Mouse (Mus musculus): Measurements from ENCODE around the gene Procr.
"Not testable (repeated sequence)": the region's sequence is repeated elsewhere in the genome, so short reads cannot be mapped to it uniquely, and the experiment has no call there.

Gene Procr

GRCm38 (mm10) chr2:155751014-155751786, at the start of gene Procr:
Procr (plus strand) TSS chr2:155751117.
- peak; percentile 40 for DNase-seq (ENCODE audit: extremely low spot score, low spot score)

- no peak for DNase-seq (ENCODE audit: extremely low spot score, low spot score)
Observed at GRCm38 (mm10) chr2:155701399-155701919, 49.5 kb upstream of the Procr start.

GRCm38 (mm10) chr2:155703630-155704029, 47.3 kb upstream of the Procr start:
- no peak for DNase-seq (ENCODE audit: extremely low spot score, low spot score)

- DNase-seq (ENCODE audit: extremely low spot score, low spot score) = no peak
Observed at GRCm38 (mm10) chr2:155707251-155707650, 43.7 kb upstream of the Procr start.

GRCm38 (mm10) chr2:155710557-155710956, 40.4 kb upstream of the Procr start:
- no peak for DNase-seq (ENCODE audit: extremely low spot score, low spot score)

- DNase-seq (ENCODE audit: extremely low spot score, low spot score) = no peak
Observed at GRCm38 (mm10) chr2:155717082-155717990, 33.6 kb upstream of the Procr start.

- no peak for DNase-seq (ENCODE audit: extremely low spot score, low spot score)
Observed at GRCm38 (mm10) chr2:155720585-155720984, 30.3 kb upstream of the Procr start.

GRCm38 (mm10) chr2:155724036-155724435, 26.9 kb upstream of the Procr start:
- DNase-seq (ENCODE audit: extremely low spot score, low spot score) = no peak

- no peak for DNase-seq (ENCODE audit: extremely low spot score, low spot score)
Observed at GRCm38 (mm10) chr2:155724526-155724925, 26.4 kb upstream of the Procr start.

GRCm38 (mm10) chr2:155726302-155726701, 24.6 kb upstream of the Procr start:
- DNase-seq (ENCODE audit: extremely low spot score, low spot score) = no peak

GRCm38 (mm10) chr2:155727764-155728395, 23.0 kb upstream of the Procr start:
- no peak for DNase-seq (ENCODE audit: extremely low spot score, low spot score)

GRCm38 (mm10) chr2:155728742-155729141, 22.2 kb upstream of the Procr start:
- no peak for DNase-seq (ENCODE audit: extremely low spot score, low spot score)

GRCm38 (mm10) chr2:155729158-155729645, 21.7 kb upstream of the Procr start, which contains the start of gene Edem2:
Edem2 (minus strand) TSS chr2:155729475.
- peak; percentile 80 for DNase-seq (ENCODE audit: extremely low spot score, low spot score)

GRCm38 (mm10) chr2:155735080-155735479, 15.8 kb upstream of the Procr start:
- no peak for DNase-seq (ENCODE audit: extremely low spot score, low spot score)

- not testable (repeated sequence) for DNase-seq (ENCODE audit: extremely low spot score, low spot score)
Observed at GRCm38 (mm10) chr2:155735766-155736165, 15.2 kb upstream of the Procr start, which contains the start of gene Gm17581. Gm17581 (minus strand) TSS chr2:155735866.

GRCm38 (mm10) chr2:155736936-155737335, 14.0 kb upstream of the Procr start:
- no peak for DNase-seq (ENCODE audit: extremely low spot score, low spot score)

GRCm38 (mm10) chr2:155737803-155738202, 13.1 kb upstream of the Procr start:
- DNase-seq (ENCODE audit: extremely low spot score, low spot score) = no peak

GRCm38 (mm10) chr2:155742211-155742610, 8.7 kb upstream of the Procr start:
- no peak for DNase-seq (ENCODE audit: extremely low spot score, low spot score)

- no peak for DNase-seq (ENCODE audit: extremely low spot score, low spot score)
Observed at GRCm38 (mm10) chr2:155742931-155743337, 8.0 kb upstream of the Procr start.

- DNase-seq (ENCODE audit: extremely low spot score, low spot score) = no peak
Observed at GRCm38 (mm10) chr2:155743351-155743750, 7.6 kb upstream of the Procr start.

- DNase-seq (ENCODE audit: extremely low spot score, low spot score) = no peak
Observed at GRCm38 (mm10) chr2:155745487-155745886, 5.4 kb upstream of the Procr start.

Measured in neural tube, embryonic 10.5 days (tissue).